Mouse (Mus musculus): ENCODE data around the gene Dst.

DNA sequence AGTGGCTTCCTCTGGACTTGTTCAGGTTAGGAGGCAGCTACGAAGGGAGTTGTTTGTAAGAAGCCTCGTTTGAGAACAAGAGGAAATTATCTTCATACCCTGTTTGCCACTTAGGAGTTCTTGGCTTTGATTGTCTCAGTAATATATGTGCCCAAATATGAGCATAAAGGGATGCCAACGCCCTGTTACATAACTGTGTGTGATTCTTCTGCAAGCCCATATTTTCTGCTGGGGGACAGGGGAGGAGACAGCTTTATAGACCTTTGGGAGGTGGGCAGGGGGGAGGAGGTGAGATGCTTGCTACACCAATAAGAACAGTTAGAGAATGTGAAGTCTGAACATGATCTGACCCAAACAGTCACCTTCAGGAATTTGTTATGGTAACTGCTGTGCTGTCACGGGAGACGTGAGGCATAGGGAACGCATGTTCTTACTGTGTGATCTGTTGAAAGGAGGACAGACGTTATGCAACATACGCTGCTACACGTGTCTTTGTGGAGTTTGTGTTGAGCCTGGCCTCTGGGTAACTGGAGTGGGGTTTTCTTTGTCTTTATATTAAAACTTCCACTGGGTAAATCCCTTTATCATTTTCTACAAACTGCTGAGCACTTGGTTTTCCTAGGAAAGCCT is 235.0 kb downstream of the Dst start:
- TF ChIP-seq CTCF (IDR thresholded peaks at IDR 0.05; ENCODE audit: control insufficient read depth, insufficient read depth, low read length) (no peak), POLR2A (IDR thresholded peaks at IDR 0.05; ENCODE audit: borderline replicate concordance, control insufficient read depth, low read depth, low read length) (no peak)
